Mouse (Mus musculus) thymus, postnatal 10 days (tissue): Measurements from ENCODE around the gene Mdm1.
"Not testable (repeated sequence)": the region's sequence is repeated elsewhere in the genome, so short reads cannot be mapped to it uniquely, and the experiment has no call there.

ENCODE experiments used
- DNase-seq, 2 experiments: peaks; one replicate each; pipeline ENCODE4 v3.0.0; 2021; ENCODE audit warnings: low spot score in 2 of 2

Gene Mdm1

DNA sequence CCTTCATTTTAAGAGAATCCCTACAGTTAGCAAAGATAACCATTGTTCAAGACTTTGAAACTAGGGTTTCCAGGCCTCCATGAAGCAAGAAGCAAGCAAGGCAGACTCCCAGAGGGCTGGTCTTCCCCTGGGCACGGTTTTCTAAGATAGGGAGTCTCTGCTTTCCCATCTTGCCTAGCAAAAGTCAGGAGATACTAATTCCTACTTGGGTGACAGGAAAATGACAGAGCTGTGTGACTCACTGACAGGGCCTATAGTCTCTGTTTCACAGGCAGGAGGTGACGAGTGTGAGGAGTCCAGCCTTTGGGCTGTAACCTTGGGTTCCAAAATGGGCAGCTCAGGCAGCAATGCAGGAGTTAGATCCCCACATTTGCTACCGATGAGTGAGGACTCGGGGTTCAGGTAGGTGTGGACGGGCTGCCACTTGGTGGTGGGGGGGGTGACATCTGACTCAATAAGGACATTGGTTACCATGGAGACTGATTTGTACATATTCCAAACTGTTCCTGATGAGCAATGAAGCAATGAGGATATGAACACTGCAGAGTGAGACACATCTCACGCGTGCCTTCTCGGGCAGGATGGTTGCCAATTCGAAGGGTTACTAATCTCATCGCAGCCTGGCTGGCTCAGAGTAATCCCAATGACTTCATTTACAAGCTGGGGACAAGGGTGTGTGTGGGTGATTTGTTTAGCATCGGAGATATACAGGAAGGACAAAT lies 19.0 kb upstream of the Mdm1 start:
- DNase-seq = no peak

DNA sequence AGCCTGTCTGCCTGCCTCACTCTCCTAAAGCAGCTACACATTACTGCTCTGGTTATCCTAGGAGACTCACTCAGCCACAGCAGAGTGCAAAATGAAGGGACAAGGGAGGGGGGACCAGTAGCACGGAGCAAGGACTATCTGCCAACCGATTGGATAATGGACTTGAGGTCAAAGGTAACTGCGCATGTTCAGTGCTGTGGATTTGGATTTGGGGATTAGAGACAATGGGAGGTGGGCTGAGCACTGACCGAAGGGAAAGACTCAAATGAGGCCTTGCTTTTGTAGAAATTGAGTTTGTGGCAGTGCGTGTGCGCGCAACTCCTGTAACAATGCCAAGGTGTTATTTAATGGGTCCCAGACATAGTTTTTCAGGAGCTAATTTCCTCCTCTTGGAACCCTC lies 16.4 kb upstream of the Mdm1 start:
- DNase-seq = no peak

DNA sequence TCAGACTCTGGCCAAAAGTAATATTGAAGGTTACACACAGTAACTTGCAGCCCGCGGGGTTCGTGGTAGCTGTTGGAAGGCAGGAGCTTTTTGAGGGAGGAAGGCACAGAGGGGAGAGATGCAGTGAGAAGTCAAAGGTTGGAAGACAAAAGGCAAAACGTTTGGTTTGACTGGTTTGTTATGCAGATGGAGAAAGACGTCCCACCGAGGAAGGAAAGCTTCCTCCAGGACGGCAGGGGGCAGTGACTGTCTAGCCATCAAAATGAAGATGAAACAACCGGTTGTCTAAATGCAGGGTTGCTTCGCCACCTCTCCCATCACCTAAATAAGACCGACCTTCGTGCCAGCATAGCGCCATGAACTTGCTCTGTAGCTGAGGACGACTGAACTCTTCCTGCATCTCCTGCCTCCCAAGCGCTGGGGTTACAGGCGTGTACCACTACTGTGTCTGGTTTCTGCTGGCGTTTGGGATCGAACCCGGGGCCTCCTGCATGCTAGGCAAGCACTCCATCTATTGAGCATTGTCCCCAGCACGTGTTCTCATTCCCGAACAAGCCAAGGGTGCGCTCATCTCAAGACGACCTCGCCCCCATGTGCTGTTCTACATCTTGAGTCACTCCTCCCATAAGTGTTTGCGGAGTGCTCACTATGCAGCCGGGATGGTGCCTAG lies 15.7 kb upstream of the Mdm1 start:
- DNase-seq = no peak

DNA sequence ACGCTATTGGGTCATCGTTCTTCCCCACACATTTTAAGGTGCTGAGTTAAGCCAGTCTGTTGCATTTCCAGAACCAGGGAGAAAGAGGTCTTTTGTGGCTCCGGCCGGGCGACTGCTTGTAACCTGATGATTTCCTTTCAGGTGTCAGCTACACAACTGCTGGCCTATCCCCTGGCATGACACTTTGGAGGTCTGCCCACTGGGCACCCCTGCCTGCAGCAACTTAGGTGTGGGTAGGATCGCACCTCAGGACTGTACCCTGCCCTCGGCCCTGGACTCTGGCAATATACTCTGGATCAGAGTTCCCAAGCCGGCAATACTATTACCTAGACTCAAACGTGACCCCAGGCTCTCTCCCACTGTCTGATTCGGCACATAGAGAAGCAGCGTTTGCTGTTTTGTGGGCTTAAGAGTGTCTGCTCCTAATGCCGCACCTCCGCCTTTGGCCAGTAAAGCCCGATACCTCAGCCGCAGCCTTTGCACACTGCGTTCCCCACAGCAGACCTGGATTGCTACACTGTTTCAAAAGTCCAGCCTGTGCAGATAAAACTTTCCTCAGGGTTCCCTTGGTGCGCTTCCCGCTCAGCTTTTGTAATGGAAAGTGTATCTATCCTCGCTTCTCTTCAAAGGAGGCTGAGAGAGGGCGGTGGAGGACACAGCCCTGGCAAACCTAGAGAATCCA lies 12.5 kb upstream of the Mdm1 start:
- no peak for DNase-seq

DNA sequence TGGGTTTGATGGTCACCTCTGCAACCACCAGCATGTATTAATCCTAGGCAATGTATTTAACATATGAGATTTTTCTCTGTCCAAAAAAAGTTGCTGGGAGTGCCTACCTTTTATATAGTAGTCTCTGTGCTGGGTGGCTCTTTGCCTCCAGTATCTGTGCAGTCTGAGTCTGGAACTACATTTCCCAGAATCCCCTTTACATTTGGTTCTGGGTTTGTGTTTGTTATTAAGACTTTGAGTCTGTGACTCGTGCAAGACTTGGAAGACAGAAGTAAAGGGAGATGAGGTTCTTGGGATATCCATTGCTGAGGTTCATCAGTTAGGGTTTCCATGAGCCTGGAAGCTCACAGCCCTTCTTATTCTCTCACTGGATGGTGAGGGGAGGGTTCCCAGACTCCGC lies 11.6 kb upstream of the Mdm1 start:
- no peak for DNase-seq

DNA sequence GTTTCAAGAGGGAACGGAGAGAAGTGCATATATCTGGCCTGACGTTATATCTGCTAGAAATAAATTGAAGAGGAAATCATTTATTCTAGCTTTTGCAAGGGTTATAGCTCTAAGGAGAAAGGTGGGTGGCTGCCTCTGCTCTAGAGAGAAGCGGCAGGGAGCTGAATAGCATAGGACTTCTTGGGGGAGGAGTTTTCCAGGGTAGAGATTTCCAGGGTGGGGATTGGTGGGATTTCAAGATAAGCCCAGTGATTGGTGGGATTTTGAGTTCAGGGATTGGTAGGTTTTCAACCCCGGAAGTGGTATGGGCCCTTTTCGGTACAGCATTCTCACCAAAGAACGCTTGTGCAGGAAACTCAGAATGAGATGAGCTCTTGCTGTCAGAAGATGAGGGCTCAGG lies 8.6 kb upstream of the Mdm1 start:
- DNase-seq = no peak

DNA sequence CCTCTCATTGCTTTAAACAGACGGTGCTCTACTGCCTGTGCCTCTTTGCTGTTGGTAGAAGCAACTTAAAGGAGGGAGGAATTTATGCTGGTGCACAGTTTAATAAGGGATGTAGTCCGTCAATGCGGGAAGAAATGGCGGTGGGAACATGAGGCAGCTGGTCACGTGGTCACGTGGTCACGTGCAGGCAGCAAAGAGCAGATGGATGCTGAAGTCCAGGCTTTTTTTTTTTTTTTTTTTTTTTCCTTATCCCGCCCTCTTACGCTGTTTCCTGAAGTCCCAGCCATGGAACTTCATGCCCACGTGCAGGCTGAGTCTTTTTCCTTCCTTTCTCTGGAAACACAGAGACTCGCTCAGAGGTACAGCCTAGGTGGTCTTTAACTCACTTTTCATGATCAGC lies 3.1 kb upstream of the Mdm1 start:
- no peak for DNase-seq

DNA sequence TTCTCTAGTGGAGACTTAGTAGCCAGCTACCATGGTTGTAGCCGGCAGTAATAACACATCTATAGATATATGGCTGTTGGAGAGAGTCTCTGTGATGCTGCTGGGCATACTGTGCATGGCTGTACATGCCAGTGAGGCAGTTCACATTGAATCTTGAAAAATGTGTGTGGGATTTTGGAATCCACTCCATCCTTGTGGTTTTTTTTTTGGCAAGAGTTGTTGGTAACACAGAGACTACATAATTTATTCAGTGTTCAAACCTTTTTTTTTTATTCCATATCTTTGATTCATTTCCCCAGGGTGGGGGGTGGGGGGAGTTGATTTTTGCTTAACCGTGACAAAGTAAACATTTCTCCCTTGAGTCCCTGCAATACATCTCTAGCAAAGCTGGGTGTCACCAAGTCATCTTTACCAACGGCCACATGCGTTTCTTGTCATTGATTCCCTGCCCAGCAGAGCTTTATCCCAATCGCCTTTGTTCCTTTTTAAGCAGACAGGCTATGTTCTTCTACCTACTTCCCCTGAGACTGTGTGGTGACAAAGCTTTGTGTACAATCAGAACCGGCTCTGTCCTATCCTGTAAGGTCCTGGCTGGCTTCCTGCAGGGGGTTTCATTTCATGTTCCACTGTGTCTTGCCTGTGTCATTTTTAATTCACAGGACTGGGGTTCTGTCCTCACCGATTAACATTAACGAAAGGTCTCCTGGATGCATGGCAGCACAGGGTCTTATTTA lies 1.6 kb upstream of the Mdm1 start:
- DNase-seq = no peak

DNA sequence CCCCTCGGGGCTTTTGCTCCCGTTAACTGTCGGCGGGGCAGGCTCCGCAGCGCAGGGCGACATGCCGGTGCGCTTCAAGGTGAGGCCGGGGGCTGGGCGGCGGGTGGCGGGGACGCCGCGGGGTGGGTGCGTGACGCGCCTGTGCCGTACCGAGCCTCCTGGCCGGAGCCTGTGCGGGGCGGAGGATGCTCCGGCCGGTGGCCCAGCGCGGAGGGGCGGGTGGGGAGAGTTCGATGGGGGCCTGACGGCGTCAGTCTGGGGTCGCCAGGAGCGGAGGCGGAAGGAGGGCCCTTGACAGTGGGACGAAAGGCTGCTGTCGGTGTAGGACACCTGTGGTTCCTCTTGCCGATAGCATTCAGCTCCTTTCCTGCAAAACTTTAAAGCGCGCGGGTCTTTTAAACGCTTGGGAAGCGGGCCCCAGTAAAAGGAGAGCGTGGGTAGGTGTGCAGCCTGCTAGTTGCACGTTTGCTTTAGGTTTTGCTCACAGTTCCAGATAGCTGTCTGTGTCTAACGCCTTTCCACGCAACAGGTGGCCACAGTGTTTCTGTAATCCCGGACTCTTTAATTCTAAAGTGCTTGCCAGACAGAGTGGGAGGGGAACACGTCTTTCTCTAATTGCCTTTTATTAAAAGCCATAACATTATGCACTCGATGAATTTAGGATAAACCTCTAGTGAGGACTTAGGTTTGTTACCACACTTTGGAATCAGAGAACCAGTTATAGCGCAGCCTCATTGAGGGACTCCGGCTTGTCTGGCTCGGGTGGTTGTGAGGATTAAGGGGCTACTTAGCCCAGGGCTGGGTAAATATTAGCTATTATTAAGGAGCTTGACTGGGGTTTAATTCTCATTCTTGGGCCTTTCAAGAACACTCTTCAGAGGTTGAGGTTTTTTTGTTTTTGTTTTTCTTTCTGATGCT lies 532 bp downstream of the Mdm1 start:
- DNase-seq = no peak

DNA sequence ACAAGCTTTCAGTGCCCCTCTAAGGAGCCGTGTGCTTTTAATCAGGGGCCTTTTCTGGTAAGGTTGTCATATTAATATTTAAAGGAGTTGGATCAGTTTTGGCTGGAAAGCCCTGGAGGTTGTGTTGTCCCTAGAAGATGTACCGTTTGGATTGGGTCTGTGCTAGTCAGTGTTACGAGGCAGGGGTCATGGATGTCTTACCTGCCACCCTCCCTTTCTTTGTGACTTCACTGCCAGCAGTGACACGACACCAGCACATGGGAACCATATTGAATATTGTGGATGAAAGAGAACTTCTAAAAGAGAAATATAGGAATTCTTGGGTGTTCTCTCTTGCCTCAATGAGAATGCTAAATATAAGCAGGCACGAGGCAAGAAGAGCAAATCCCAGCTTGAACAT lies 7.8 kb downstream of the Mdm1 start:
- no peak for DNase-seq

DNA sequence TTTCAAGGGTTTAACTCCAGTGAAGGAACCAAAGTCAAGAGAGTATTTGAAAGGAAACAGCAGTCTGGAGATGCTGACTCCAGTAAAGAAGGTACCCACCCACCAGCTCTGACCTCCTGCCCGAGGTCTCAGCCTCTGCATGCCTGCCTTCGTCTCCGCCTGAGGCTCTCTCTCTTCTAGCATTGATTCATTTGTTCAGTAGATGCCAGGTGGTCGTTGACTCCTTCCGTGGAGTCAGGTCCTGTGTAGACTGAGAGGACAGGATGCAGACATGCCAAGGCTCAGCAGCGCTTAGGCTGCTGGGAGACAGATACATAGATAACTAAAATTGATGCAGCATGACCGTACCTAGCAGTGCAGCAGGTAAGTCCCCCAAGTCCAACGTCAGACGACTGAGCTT lies 9.3 kb downstream of the Mdm1 start:
- DNase-seq = no peak

DNA sequence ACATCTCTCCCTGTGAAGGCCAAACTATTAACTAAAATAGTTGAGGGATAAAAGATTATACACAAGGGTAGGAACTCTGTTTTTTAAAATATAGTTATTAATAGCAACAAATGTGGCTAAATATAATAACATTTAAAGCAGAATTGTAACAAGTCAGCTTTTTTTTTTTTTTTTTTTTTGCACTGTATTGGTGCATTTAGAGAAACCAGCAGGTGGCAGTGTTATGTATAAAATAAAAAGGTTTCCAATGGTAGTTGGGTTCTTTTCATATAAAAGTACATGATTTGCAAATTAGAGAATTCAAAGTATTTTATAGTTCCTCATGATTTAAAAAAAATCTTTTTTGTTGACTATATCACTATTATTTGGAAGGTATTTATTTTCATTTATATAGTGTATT lies 14.3 kb downstream of the Mdm1 start:
- peak in 1 of 2 experiments; percentile 34 for DNase-seq

DNA sequence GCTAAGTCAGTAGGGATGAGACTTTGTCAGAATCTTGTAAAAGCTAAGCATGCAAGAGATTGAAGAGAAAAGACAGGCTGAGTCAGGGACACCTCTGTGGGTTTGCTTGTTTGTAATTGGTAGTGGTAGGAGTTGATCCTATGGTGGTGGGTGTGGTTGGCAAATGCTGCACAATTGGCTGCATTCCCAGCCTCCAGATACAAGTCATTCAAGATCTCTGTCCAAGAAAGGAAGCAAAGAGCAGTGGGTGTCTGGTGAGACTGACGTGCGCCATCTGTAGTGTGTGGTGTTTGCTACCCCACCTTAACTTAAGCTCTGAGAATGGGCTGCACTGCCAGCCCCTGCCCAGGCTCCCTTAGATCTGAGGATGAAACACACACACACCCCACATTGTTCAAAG lies 19.5 kb downstream of the Mdm1 start:
- DNase-seq = no peak

DNA sequence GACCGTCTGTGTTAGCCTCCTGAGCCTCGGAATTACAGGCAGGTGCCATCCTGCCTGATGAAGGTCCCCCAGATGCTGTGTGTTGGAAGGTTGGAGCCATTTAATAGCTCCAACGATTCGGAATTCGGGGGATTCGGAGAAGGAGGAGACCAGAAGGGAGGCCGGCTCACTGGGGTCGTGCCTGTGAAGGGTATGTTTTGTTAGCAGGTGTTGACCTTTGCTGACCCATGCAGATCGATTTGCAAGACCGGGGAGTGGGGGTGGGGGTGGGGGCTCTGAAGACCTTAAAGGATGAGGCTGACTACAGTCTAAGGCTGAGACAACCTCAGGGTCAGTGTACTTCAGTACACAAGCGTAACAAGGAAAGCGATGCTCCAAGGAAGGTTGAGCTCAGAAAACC lies 27.6 kb downstream of the Mdm1 start:
- DNase-seq = no peak

DNA sequence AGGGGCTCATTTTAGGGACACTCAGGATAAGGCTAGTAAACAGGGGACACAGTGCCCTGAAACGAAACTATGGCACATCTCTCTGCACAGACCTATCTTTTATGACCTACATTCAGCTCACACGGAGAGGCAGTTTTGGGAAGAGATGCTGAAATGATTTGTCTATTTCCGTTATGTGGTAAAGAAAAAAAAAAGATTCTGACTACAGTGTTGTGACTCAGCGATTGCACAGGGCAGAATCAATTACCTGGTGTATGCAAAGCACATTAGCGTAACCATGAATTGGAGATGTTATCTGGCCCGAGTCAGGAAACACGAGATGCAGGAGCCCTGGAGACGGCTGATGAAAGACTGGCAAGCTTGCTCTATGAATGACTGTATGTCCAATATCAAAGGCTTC lies 30.8 kb downstream of the Mdm1 start:
- peak in 1 of 2 experiments; percentile 7 for DNase-seq

DNA sequence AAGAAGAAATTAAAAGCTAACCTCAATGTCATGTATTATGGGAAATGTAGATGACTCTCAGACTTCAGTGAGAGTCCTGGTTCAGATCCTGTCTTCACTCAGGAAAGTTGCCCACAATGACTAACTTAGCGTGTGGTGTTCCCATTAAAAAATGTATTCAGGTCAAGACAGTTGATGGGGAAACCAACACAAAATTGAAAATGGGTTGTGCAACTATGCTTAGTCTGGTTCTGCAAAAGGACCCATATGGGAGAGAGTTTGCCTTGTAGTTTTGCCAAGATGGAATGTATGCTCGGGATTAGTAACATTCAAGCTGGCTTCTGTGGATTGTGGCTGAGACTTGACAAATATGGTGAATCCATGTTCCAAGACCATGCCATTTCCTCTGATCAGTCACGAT lies 31.3 kb downstream of the Mdm1 start:
- DNase-seq = no peak

DNA sequence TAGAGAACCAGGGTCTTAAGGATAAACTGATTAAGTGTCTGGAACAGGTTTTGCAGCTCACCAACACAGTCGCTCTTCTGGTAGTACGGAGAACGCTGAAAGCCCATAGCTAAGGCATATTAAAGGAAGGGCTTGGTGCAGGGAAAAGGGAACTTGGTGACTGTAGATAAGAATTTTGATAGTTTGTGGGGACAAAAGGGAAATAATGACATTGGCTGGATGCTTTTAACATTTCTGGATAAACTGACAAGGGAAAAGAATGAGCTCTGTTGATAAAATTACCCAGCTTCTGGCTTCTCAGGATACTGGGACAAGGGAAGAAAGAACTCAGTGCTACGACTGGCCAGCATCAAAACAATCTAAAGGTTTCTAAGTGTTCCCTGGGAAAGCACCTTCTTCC lies 33.9 kb downstream of the Mdm1 start:
- not testable (repeated sequence) for DNase-seq

DNA sequence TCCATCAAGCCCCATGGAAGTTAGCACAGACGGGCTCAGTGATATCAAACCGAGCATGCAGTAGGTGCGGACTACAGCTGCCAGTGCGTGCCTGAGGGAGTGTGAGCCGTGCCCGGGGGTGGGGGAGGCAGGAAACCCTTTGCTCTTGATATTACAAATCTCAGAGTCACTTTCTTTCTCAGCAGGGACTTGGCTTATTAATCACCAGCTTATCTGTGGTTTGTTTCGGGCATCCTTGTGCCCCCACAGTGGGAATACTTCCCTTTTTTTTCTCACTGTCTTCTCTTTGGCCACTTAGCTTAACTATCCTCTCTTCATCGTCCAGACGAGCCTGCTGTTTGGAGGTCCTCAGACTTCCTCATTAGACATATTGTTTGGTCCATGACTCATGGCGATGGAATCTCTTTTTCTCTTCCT lies 37.1 kb downstream of the Mdm1 start:
- no peak for DNase-seq

DNA sequence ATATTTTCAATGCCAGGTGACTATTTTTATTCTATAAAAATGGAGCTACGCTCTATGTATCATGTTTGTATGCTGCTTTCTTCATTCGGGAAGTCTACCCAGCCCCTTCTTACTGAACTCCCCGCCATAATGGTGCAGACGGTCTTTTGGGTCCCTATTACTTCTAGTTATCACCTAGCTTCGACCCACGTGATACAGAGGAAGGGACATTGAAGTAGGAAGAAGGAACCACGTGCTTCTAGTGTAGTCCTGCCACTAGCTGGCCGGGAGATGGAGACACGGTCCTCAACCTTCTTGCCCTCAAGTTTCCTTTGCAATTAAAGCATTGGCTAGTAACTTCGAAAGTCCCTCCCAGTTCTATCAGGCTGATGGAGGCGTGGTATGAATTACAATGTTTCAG lies 37.7 kb downstream of the Mdm1 start:
- DNase-seq = no peak

DNA sequence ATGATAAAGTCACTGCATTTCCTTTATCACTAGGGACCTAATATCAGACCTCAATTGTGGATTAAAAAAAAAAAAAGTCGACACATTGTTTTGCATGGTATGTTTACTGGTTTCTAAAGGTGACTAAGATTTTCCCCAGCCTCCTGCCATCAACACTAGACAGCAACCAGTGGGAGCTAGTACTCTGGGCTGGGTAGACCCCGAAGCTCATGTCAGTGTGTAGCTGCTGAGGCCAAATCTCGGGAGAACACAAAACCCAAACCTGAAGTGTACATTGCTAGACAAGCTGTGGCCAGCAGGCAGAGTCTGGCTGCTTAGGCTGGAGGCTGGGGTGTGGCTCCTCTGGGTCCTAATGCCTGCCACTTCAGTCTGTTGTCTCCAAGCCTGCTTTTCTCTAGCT lies 53.5 kb downstream of the Mdm1 start:
- not testable (repeated sequence) for DNase-seq

DNA sequence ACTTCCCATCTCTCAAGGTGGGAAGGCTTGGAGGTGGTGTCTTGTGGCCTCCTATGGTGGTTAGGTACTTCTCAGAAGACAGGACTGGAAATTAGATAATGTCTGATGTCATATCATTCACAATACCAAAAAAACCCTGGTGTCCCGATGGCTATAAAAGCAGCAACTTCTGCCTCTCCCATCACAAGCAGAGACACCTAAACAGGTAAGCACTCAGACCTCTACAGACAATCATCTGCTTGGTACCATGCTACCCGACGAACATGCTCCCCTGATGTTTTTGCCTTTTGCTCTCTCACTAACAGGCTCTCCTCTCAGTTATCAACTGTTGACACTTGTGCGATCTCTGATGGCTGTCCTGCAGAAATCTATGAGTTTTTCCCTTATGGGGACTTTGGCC lies 63.0 kb downstream of the Mdm1 start, which contains the start of gene Il22:
Gene Il22 (plus strand): TSS at position 301 of the 400 bp plus-strand sequence.
- no peak for DNase-seq
